Mouse (Mus musculus): ENCODE results near the gene Spata46. TPM values are rescaled to one million over a fixed set of nuclear protein-coding genes. Genes with fewer than 3 reads are reported as not detected.

Spata46 gene
- not detected for total RNA-seq (2023)

GRCm38 (mm10) chr1:170308503-170308902 is at the start of gene Spata46:
TSS of gene Spata46 (plus strand) at chr1:170308803.

GRCm38 (mm10) chr1:170277016-170277415 is 31.6 kb upstream of the Spata46 start, which contains the start of gene Sh2d1b1:
TSS of gene Sh2d1b1 (plus strand) at chr1:170277320.

GRCm38 (mm10) chr1:170306232-170306631 is 2.4 kb upstream of the Spata46 start, which contains the start of gene Gm7694:
TSS of gene Gm7694 (minus strand) at chr1:170306332.

Other genes with a start within 250 kb of the Spata46 start
- under 1 TPM; 0.18 to 0.37 TPM for gene Ddr2, start 198.0 kb upstream of the Spata46 start, total RNA-seq (2023)
- gene Uap1, start 133.8 kb upstream of the Spata46 start, total RNA-seq (2023) = 10 to 100 TPM; 45.6 to 49.7 TPM
- 10 to 100 TPM; 31.7 TPM for gene Uhmk1, start 93.4 kb upstream of the Spata46 start, total RNA-seq (2023)
- gene Sh2d1b2, start 76.1 kb upstream of the Spata46 start, total RNA-seq (2023) = not detected
- 1 to 10 TPM; 1.9 to 2.4 TPM for gene Sh2d1b1, start 31.5 kb upstream of the Spata46 start, total RNA-seq (2023)
- gene Gm7694, start 2.5 kb upstream of the Spata46 start, total RNA-seq (2023) = 10 to 100 TPM; 10.6 to 12.7 TPM

Data from neutrophil, adult 59 days (primary cell).